Mouse (Mus musculus): ENCODE data around the gene Cotl1. TPM values are rescaled to one million over a fixed set of nuclear protein-coding genes. Genes with fewer than 3 reads are reported as not detected.
A peak's percentile ranks its signal among the peaks of the same experiment; 100 is the strongest.

Cotl1 gene
- polyA plus RNA-seq, 1 experiment from 2014 or later: 95.6 TPM

DNA sequence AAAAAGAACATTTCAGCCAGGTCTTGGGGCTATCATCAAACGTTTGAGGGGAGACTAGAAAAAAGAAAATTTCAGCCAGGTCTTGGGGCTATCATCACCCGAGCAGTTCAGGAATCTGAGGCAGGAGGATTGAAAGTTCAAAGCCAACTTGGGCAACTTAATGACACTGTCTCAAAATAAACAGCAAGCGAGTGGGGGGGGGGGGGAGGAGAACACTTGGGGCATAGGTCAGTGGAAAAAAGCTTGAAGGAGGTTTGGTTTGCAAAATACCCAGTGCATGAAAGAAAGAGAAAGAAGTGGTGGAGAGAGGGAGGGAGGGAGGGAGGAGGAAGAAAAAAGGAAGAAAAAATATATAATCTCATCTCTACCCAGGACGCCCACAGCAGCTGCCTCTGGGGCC is 53.0 kb downstream of the Cotl1 start:
- Histone ChIP-seq H3K9ac (replicated peaks) (no peak overlapping the region), H3K36me3 (no peaks in the 10 kb centered on the region), H3K4me1 (replicated peaks) (peaks cover 26% of the 10 kb centered on the region), H3K27ac (no peak overlapping the region), H3K4me3 (replicated peaks) (no peak overlapping the region), H3K9me3 (no peaks in the 10 kb centered on the region), H3K27me3 (no peaks in the 10 kb centered on the region; the same call in 1 of the 2 replicates), H3K4me2 (no peak overlapping the region)
- WGBS: 43% methylated on average over 4 of the region's 4 CpGs
- no peak for ATAC-seq (ENCODE audit: insufficient number of reproducible peaks, insufficient read depth, low FRiP score, low TSS enrichment, low read depth)

DNA sequence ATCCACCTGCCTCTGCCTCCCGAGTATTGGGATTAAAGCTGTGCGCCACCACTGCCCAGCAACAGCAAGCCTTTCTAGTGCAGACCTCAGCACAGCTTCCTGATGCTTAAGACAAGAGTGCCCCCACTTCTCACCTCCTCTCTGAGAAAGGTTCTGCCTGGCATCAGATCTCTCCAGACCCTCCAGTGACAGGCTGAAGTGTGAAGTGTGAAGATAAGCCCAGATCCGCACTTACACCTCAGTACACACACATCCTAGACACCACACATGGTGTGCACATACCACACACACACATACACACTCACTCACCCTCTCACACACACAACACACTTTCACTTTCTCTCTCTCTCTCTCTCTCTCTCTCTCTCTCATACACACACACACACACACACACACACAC is 53.5 kb downstream of the Cotl1 start:
- no peak for ATAC-seq (ENCODE audit: insufficient number of reproducible peaks, insufficient read depth, low FRiP score, low TSS enrichment, low read depth)
- Histone ChIP-seq H3K4me2 (no peak overlapping the region), H3K4me1 (replicated peaks) (peaks cover 22% of the 10 kb centered on the region), H3K36me3 (no peaks in the 10 kb centered on the region), H3K4me3 (replicated peaks) (no peak overlapping the region), H3K9me3 (no peaks in the 10 kb centered on the region), H3K27ac (no peak overlapping the region), H3K9ac (replicated peaks) (no peak overlapping the region), H3K27me3 (no peaks in the 10 kb centered on the region; the same call in 1 of the 2 replicates)
- 66% methylated on average over 3 of the region's 3 CpGs for WGBS

DNA sequence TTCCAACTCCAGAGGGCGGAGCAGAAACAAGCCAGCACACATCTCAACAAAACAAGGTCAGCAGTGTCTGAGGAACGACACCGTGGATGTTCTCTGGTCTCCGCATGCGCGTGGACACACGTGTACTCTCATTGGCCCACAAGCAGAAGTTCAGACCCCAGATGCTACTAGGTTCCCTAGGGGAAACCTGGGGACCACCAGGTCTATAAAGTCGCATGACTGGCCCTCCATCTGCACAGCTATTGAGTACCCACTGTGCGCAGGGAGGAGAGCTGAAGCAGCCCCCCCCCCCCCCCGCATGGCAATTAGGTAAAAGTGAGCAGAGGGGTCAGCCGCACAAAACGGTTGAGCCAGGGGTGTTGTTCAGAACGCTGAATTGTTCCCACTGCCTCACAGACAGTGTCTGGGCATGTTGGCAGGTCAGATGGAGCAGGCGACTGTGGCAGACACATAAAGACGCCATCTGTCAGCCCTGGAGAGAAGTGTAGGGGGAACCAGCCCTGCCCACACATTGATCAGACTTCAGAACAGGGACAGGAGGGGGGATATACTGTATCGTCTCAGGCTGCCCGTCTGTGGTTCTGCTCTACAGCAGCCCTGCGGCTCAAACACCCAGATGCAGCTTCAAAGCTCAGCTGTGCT is 54.5 kb downstream of the Cotl1 start:
- peaks cover 17% of the 10 kb centered on the region for H3K4me1 ChIP-seq (replicated peaks)
- H3K4me3 ChIP-seq (replicated peaks): no peak overlapping the region
- no peaks in the 10 kb centered on the region for H3K36me3 ChIP-seq
- no peaks in the 10 kb centered on the region for H3K9me3 ChIP-seq
- no peak overlapping the region for H3K9ac ChIP-seq (replicated peaks)
- no peaks in the 10 kb centered on the region; the same call in 1 of the 2 replicates for H3K27me3 ChIP-seq
- no peak overlapping the region for H3K4me2 ChIP-seq
- 50% methylated on average over 18 of the region's 18 CpGs for WGBS
- no peak overlapping the region for H3K27ac ChIP-seq
- ATAC-seq (ENCODE audit: insufficient number of reproducible peaks, insufficient read depth, low FRiP score, low TSS enrichment, low read depth): no peak

DNA sequence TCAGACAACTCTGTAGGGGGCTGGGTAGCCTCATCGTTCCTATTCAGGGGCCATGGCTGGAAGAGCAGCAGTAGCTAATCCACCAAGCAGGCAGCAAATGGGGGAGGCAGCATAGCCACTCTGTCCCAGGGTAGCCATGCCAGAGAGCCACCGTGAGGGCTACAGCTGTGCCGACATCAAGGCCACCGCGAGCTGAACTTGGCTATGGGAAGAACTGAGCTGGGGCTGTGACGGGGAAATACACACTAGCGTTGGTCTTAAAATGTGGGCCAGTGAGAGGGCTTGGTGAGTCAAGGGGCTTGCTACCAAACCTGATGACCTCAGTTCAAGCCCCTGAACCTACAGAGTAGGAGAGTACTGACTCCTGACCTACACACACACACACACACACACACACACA is 55.7 kb downstream of the Cotl1 start:
- no peaks in the 10 kb centered on the region for H3K36me3 ChIP-seq
- ATAC-seq (ENCODE audit: insufficient number of reproducible peaks, insufficient read depth, low FRiP score, low TSS enrichment, low read depth): no peak
- no peaks in the 10 kb centered on the region for H3K9me3 ChIP-seq
- no peak overlapping the region for H3K27ac ChIP-seq
- no peaks in the 10 kb centered on the region; the same call in 1 of the 2 replicates for H3K27me3 ChIP-seq
- H3K4me1 ChIP-seq (replicated peaks): peaks cover 11% of the 10 kb centered on the region
- no peak overlapping the region for H3K4me3 ChIP-seq (replicated peaks)
- WGBS: 70% methylated on average over 7 of the region's 7 CpGs
- H3K4me2 ChIP-seq: no peak overlapping the region
- no peak overlapping the region for H3K9ac ChIP-seq (replicated peaks)

DNA sequence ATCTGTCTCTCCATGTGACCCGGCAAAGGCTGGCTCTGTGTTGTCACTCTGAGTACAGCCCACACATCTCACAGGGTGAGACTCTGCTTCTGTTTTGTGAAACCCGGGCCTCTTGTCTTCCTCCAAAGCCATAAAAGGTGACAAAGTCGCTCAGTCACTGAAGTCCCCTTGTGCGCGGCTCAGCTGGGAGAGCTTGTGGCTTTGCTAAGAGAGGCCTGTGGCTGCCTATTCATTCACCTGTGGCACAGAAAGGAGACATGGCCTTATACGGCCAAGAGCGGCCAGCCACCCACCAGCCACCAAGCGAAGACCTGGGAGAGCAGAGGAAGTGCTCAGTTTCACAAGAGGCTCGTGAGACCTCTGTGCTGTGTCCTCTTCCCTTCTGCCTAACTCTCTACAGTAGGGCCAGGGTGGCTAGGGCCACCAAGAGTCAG is 56.2 kb downstream of the Cotl1 start:
- H3K27me3 ChIP-seq: no peaks in the 10 kb centered on the region; the same call in 1 of the 2 replicates

DNA sequence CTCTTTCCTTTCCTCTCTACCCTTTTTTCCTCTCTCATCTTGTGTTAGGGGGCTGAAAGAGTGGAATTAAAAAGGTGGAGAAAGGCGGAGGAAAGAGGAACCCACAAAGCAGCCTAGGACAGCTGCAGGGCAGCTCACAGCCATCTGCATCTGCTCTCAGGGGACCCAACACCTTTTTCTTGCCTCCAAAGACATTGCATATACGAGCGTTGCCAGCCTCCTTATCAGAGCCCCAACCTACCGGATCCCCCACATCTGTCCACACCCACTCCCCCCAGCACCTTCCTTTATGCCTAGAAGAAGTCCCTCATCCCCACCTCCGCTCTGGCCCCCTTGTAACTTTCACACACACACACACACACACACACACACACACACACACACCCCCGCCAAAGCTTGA is 56.8 kb downstream of the Cotl1 start:
- ATAC-seq (ENCODE audit: insufficient number of reproducible peaks, insufficient read depth, low FRiP score, low TSS enrichment, low read depth): no peak
- Histone ChIP-seq H3K27ac (no peak overlapping the region), H3K9ac (replicated peaks) (no peak overlapping the region), H3K9me3 (no peaks in the 10 kb centered on the region), H3K4me3 (replicated peaks) (no peak overlapping the region), H3K4me2 (no peak overlapping the region), H3K36me3 (no peaks in the 10 kb centered on the region), H3K27me3 (no peaks in the 10 kb centered on the region; the same call in 1 of the 2 replicates), H3K4me1 (replicated peaks) (peaks cover 16% of the 10 kb centered on the region)
- 77% methylated on average over 6 of the region's 6 CpGs for WGBS

More for the DNA sequence above, 56.2 kb downstream of the Cotl1 start:
- Histone ChIP-seq H3K9me3 (no peaks in the 10 kb centered on the region), H3K4me3 (replicated peaks) (no peak overlapping the region), H3K36me3 (no peaks in the 10 kb centered on the region), H3K27ac (no peak overlapping the region), H3K4me1 (replicated peaks) (peaks cover 11% of the 10 kb centered on the region), H3K4me2 (no peak overlapping the region), H3K9ac (replicated peaks) (no peak overlapping the region)
- ATAC-seq (ENCODE audit: insufficient number of reproducible peaks, insufficient read depth, low FRiP score, low TSS enrichment, low read depth): no peak
- WGBS: 39% methylated on average over 9 of the region's 9 CpGs

DNA sequence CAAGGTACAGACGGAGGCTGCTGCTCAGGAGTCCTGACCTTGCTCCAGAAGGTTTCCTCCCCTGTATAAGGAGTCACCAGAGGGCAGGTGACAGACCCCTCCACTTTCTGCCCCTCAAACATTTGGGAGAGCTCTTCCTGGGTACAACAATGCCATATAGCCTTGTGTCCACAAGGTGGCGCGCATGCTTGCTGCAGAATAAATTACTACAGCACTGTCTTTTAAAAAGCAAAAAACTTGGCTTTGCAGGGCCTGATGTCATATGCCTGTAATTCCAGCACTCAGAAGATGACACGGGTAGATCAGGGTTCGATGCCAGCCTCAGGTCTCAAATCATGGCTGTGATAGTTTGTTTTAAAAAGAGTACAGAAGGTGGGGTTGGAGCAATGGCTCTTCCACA is 57.6 kb downstream of the Cotl1 start:
- no peak overlapping the region for H3K27ac ChIP-seq
- 7% methylated on average over 5 of the region's 5 CpGs for WGBS
- no peak overlapping the region for H3K4me2 ChIP-seq
- H3K4me1 ChIP-seq (replicated peaks): peaks cover 20% of the 10 kb centered on the region
- no peak for ATAC-seq (ENCODE audit: insufficient number of reproducible peaks, insufficient read depth, low FRiP score, low TSS enrichment, low read depth)
- H3K27me3 ChIP-seq: no peaks in the 10 kb centered on the region; the same call in 1 of the 2 replicates
- H3K4me3 ChIP-seq (replicated peaks): no peak overlapping the region
- no peaks in the 10 kb centered on the region for H3K9me3 ChIP-seq
- no peaks in the 10 kb centered on the region for H3K36me3 ChIP-seq
- no peak overlapping the region for H3K9ac ChIP-seq (replicated peaks)

DNA sequence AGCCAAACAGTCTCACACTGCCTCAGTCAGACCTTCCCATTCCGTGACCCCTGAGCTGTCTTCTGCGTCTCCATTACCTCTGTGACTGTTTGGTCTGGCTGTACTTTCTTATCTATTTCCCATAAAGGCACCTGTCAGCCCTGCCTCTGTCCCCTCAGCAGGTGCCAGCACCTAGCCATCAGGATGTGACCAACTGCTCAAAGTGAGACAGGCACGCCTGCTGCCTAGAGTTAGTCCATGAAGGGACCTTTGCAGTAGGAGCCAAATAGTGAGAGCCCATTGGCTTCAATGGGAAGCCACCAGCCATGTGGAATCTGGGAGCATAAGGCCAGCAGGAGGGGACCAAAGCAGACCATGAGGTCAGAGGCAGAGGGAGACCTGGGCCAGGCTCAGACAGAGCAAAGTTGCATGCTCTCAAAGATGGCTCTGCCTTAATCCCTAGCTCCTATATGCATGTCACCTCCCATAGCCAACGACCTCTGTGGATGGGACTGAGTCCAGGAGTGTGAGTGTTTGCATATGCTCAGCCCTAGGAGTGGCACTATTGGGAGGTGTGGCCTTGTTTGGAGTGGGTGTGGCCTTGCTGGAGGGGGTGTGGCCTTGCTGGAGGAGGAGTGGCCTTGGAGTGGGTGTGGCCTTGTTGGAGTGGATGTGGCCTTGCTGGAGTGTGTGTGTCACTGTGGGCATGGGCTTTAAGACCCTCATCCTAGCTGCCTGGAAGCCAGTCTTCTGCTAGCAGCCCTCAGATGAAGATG is 59.1 kb downstream of the Cotl1 start:
- H3K4me3 ChIP-seq (replicated peaks): no peak overlapping the region
- H3K27ac ChIP-seq: no peak overlapping the region
- no peaks in the 10 kb centered on the region for H3K36me3 ChIP-seq
- 72% methylated on average over 4 of the region's 4 CpGs for WGBS
- peaks cover 30% of the 10 kb centered on the region for H3K4me1 ChIP-seq (replicated peaks)
- H3K27me3 ChIP-seq: no peaks in the 10 kb centered on the region; the same call in 1 of the 2 replicates
- ATAC-seq (ENCODE audit: insufficient number of reproducible peaks, insufficient read depth, low FRiP score, low TSS enrichment, low read depth): no peak
- no peak overlapping the region for H3K9ac ChIP-seq (replicated peaks)
- H3K4me2 ChIP-seq: no peak overlapping the region
- H3K9me3 ChIP-seq: no peaks in the 10 kb centered on the region

DNA sequence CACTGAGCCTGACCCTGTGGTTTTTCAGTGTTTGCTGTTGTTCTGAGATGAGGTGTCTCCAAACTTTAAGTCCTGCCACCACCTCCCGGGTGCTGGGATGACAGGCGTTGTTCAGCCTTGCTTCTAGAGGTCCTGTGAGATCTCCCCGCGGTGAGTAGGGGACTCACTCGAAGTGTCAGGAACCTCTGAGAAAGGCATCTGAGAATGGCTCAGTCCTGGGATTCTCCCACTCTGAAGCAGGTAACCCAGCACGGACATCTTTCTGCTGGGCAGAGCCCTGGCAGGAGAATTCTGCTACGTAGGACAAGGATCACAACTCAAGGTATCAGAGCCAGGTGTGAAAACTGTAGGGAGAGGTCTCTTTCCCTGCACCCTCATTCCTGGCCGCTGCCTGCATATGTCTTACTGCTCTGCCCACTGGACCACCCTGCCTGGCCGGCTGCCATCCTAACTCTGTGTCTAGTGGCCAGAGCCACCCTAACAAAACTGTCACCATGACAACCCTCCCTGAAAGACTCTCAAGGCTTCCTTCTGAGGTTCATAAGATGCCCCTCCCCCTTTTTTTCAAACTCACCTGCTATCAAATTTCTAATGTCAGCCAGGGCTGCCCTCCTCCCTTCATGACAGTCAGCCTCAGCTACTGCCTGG is 59.8 kb downstream of the Cotl1 start:
- no peaks in the 10 kb centered on the region for H3K9me3 ChIP-seq
- H3K4me1 ChIP-seq (replicated peaks): peaks cover 23% of the 10 kb centered on the region
- WGBS: 77% methylated on average over 9 of the region's 9 CpGs
- no peak overlapping the region for H3K4me3 ChIP-seq (replicated peaks)
- no peak overlapping the region for H3K4me2 ChIP-seq
- no peaks in the 10 kb centered on the region for H3K36me3 ChIP-seq
- H3K27me3 ChIP-seq: no peaks in the 10 kb centered on the region; the same call in 1 of the 2 replicates
- no peak overlapping the region for H3K9ac ChIP-seq (replicated peaks)
- H3K27ac ChIP-seq: no peak overlapping the region
- ATAC-seq (ENCODE audit: insufficient number of reproducible peaks, insufficient read depth, low FRiP score, low TSS enrichment, low read depth): no peak

DNA sequence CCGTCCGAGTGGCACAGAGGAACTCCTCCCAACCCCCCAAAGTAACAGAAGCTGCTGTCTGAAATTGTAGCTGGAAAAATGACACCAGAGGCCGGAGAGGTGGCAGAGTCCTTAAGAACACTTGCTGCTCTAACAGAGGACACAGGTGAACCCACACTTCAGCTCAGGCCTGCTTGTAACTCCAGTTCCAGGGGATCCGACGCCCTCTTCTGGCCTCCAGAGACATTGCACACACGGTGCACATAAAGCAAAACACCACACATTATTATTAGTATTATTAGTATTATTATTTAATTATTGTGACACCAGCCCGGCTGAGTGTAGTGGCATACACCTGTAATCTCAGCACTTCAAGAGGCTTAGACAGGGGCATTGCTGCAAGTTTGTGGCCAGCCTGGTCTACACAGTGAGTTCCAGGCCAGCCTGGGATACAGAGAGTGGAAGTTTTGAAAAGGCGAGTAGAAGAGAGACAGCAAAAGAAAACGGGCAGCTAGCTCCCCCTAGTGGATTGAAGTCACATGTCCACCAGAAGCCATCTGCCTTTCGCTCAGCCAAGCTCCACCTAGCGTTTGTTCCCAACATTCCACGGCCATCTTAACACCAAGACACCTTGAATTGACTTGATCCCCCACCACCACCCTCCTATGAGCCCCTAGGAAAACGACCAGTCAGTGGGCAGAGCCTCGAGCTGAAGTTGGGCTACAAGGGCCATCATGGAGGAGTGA is 61.2 kb downstream of the Cotl1 start:
- WGBS: 23% methylated on average over 14 of the region's 14 CpGs
- H3K9ac ChIP-seq (replicated peaks): no peak overlapping the region
- no peaks in the 10 kb centered on the region for H3K36me3 ChIP-seq
- peaks cover 20% of the 10 kb centered on the region for H3K4me1 ChIP-seq (replicated peaks)
- ATAC-seq (ENCODE audit: insufficient number of reproducible peaks, insufficient read depth, low FRiP score, low TSS enrichment, low read depth): no peak
- H3K27ac ChIP-seq: peak overlapping the region; percentile 36; the same call in 1 of the 2 replicates
- H3K4me3 ChIP-seq (replicated peaks): no peak overlapping the region
- H3K9me3 ChIP-seq: no peaks in the 10 kb centered on the region
- peak overlapping the region; percentile 90 for H3K4me2 ChIP-seq
- no peaks in the 10 kb centered on the region for H3K27me3 ChIP-seq

DNA sequence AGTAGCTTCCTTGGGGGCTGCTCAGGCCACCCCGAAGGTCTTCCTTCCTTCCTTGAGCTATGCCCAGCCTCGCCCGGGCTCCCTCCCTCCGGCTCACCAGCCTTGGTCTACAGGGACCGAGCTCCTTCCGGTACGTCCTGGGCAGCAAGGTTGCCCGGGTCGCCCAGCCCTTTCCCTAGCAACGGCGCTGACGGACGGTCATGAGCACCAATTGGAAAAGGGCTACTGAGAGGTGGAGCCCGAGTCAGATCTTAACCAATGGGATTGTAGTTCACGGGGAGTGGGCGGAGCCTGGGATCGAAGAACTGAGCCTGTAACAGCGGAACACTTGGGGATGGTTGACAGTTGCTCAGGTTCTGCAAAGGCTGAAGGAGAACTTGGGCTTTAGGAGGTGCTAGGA is 62.1 kb downstream of the Cotl1 start, which contains the start of gene Tldc1:
Tldc1 (minus strand) TSS at position 154 of the 400 bp plus-strand sequence.
- no peaks in the 10 kb centered on the region for H3K36me3 ChIP-seq
- 0 out of 2 replicates have a peak, but pooled peaks cover 2% of the 10 kb centered on the region for H3K9me3 ChIP-seq
- ATAC-seq (ENCODE audit: insufficient number of reproducible peaks, insufficient read depth, low FRiP score, low TSS enrichment, low read depth): peak; percentile 91
- H3K27me3 ChIP-seq: no peaks in the 10 kb centered on the region
- H3K4me1 ChIP-seq (replicated peaks): peaks cover 20% of the 10 kb centered on the region
- under 1% methylated on average over 18 of the region's 18 CpGs for WGBS
- H3K9ac ChIP-seq (replicated peaks): peak within 1 kb of the TSS; percentile 69
- peak within 1 kb of the TSS; percentile 90 for H3K4me2 ChIP-seq
- H3K4me3 ChIP-seq (replicated peaks): peak within 1 kb of the TSS; percentile 59
- peak within 1 kb of the TSS; percentile 89 for H3K27ac ChIP-seq
